Mouse (Mus musculus): ENCODE data around the gene Lyrm4. TPM values are rescaled to one million over a fixed set of nuclear protein-coding genes. Genes with fewer than 3 reads are reported as not detected.

The Lyrm4 gene
- total RNA-seq, 1 experiment: 7.5 TPM

- no peak overlapping the region for H3K4me3 ChIP-seq (ENCODE audit: insufficient read depth in 1 of 2, low read depth in 1 of 2, low read length in 2 of 2, poor library complexity in 1 of 2, severe bottlenecking in 1 of 2)
- DNase-seq (ENCODE audit: low read depth, low spot score): no peak
- no peak for TF ChIP-seq CHD2 (IDR thresholded peaks at IDR 0.05; ENCODE audit: low read depth, low read length)
- no peak for TF ChIP-seq ZC3H11A (IDR thresholded peaks at IDR 0.05; ENCODE audit: borderline replicate concordance, low read depth, low read length)
- TF ChIP-seq HCFC1 (IDR thresholded peaks at IDR 0.05; ENCODE audit: borderline replicate concordance, insufficient read depth, low read length): no peak
- no peak for TF ChIP-seq MAFK (IDR thresholded peaks at IDR 0.05; ENCODE audit: insufficient read depth, low read depth, low read length)
- no peak for TF ChIP-seq ZNF384 (IDR thresholded peaks at IDR 0.05; ENCODE audit: low read depth, low read length)
- H3K9me3 ChIP-seq (ENCODE audit: control insufficient read depth, insufficient read depth, low read depth, low read length): no peaks in the 10 kb centered on the region
- H3K27ac ChIP-seq (ENCODE audit: insufficient read depth, low read depth, low read length, poor library complexity, severe bottlenecking): no peak overlapping the region
- no peaks in the 10 kb centered on the region for H3K36me3 ChIP-seq (ENCODE audit: control insufficient read depth, insufficient read depth, low read length, poor library complexity, severe bottlenecking)
- in situ Hi-C loops (cut with MboI; ENCODE audit: low sequenced_read_pairs in 2 of 2, unreplicated experiment in 2 of 2): no loop called here
- no peaks in the 10 kb centered on the region; a peak in 1 of 4 replicates for H3K4me1 ChIP-seq (ENCODE audit: control insufficient read depth in 2 of 2, insufficient read depth in 2 of 2, low read length in 2 of 2, poor library complexity in 1 of 2)
- no peak overlapping the region for H3K9ac ChIP-seq (ENCODE audit: insufficient read depth, low read depth, low read length, poor library complexity, severe bottlenecking)
These were observed 4.1 kb downstream of the Lyrm4 start for GRCm38 (mm10) chr13:36113181-36113580.

- Histone ChIP-seq H3K9ac (ENCODE audit: insufficient read depth, low read depth, low read length, poor library complexity, severe bottlenecking) (no peak overlapping the region), H3K4me3 (ENCODE audit: insufficient read depth in 1 of 2, low read depth in 1 of 2, low read length in 2 of 2, poor library complexity in 1 of 2, severe bottlenecking in 1 of 2) (no peak overlapping the region), H3K27ac (ENCODE audit: insufficient read depth, low read depth, low read length, poor library complexity, severe bottlenecking) (no peak overlapping the region), H3K36me3 (ENCODE audit: control insufficient read depth, insufficient read depth, low read length, poor library complexity, severe bottlenecking) (no peaks in the 10 kb centered on the region), H3K9me3 (ENCODE audit: control insufficient read depth, insufficient read depth, low read depth, low read length) (no peaks in the 10 kb centered on the region), H3K4me1 (ENCODE audit: control insufficient read depth in 2 of 2, insufficient read depth in 2 of 2, low read length in 2 of 2, poor library complexity in 1 of 2) (0 out of 4 replicates have a peak, but pooled peaks cover 0 to 2% of the 10 kb centered on the region in 2 experiments)
- DNase-seq (ENCODE audit: low read depth, low spot score): no peak
- in situ Hi-C loops (cut with MboI; ENCODE audit: low sequenced_read_pairs in 2 of 2, unreplicated experiment in 2 of 2): no loop called here
- TF ChIP-seq HCFC1 (IDR thresholded peaks at IDR 0.05; ENCODE audit: borderline replicate concordance, insufficient read depth, low read length) (no peak), CHD2 (IDR thresholded peaks at IDR 0.05; ENCODE audit: low read depth, low read length) (no peak), ZNF384 (IDR thresholded peaks at IDR 0.05; ENCODE audit: low read depth, low read length) (no peak), ZC3H11A (IDR thresholded peaks at IDR 0.05; ENCODE audit: borderline replicate concordance, low read depth, low read length) (no peak), MAFK (IDR thresholded peaks at IDR 0.05; ENCODE audit: insufficient read depth, low read depth, low read length) (no peak)
These were observed 6.0 kb downstream of the Lyrm4 start for GRCm38 (mm10) chr13:36111331-36111730.

GRCm38 (mm10) chr13:36108528-36108927 lies 8.8 kb downstream of the Lyrm4 start:
- no peak overlapping the region for H3K27ac ChIP-seq (ENCODE audit: insufficient read depth, low read depth, low read length, poor library complexity, severe bottlenecking)
- H3K36me3 ChIP-seq (ENCODE audit: control insufficient read depth, insufficient read depth, low read length, poor library complexity, severe bottlenecking): no peaks in the 10 kb centered on the region
- H3K4me1 ChIP-seq (ENCODE audit: control insufficient read depth in 2 of 2, insufficient read depth in 2 of 2, low read length in 2 of 2, poor library complexity in 1 of 2): 0 out of 4 replicates have a peak, but pooled peaks cover 0 to 2% of the 10 kb centered on the region in 2 experiments
- no peak overlapping the region for H3K9ac ChIP-seq (ENCODE audit: insufficient read depth, low read depth, low read length, poor library complexity, severe bottlenecking)
- in situ Hi-C loops (cut with MboI; ENCODE audit: low sequenced_read_pairs in 2 of 2, unreplicated experiment in 2 of 2): no loop called here
- H3K4me3 ChIP-seq (ENCODE audit: insufficient read depth in 1 of 2, low read depth in 1 of 2, low read length in 2 of 2, poor library complexity in 1 of 2, severe bottlenecking in 1 of 2): no peak overlapping the region
- DNase-seq (ENCODE audit: low read depth, low spot score): no peak
- no peaks in the 10 kb centered on the region for H3K9me3 ChIP-seq (ENCODE audit: control insufficient read depth, insufficient read depth, low read depth, low read length)
- TF ChIP-seq ZC3H11A (IDR thresholded peaks at IDR 0.05; ENCODE audit: borderline replicate concordance, low read depth, low read length) (no peak), HCFC1 (IDR thresholded peaks at IDR 0.05; ENCODE audit: borderline replicate concordance, insufficient read depth, low read length) (no peak), ZNF384 (IDR thresholded peaks at IDR 0.05; ENCODE audit: low read depth, low read length) (no peak)

- 0 out of 4 replicates have a peak, but pooled peaks cover 0 to 2% of the 10 kb centered on the region in 2 experiments for H3K4me1 ChIP-seq (ENCODE audit: control insufficient read depth in 2 of 2, insufficient read depth in 2 of 2, low read length in 2 of 2, poor library complexity in 1 of 2)
- no peaks in the 10 kb centered on the region for H3K9me3 ChIP-seq (ENCODE audit: control insufficient read depth, insufficient read depth, low read depth, low read length)
- H3K9ac ChIP-seq (ENCODE audit: insufficient read depth, low read depth, low read length, poor library complexity, severe bottlenecking): no peak overlapping the region
- DNase-seq (ENCODE audit: low read depth, low spot score): no peak
- in situ Hi-C loops (cut with MboI; ENCODE audit: low sequenced_read_pairs in 2 of 2, unreplicated experiment in 2 of 2): no loop called here
- H3K36me3 ChIP-seq (ENCODE audit: control insufficient read depth, insufficient read depth, low read length, poor library complexity, severe bottlenecking): no peaks in the 10 kb centered on the region
- H3K27ac ChIP-seq (ENCODE audit: insufficient read depth, low read depth, low read length, poor library complexity, severe bottlenecking): no peak overlapping the region
- no peak overlapping the region for H3K4me3 ChIP-seq (ENCODE audit: insufficient read depth in 1 of 2, low read depth in 1 of 2, low read length in 2 of 2, poor library complexity in 1 of 2, severe bottlenecking in 1 of 2)
- TF ChIP-seq ZNF384 (IDR thresholded peaks at IDR 0.05; ENCODE audit: low read depth, low read length) (no peak), HCFC1 (IDR thresholded peaks at IDR 0.05; ENCODE audit: borderline replicate concordance, insufficient read depth, low read length) (no peak), ZC3H11A (IDR thresholded peaks at IDR 0.05; ENCODE audit: borderline replicate concordance, low read depth, low read length) (no peak), CHD2 (IDR thresholded peaks at IDR 0.05; ENCODE audit: low read depth, low read length) (no peak), MAFK (IDR thresholded peaks at IDR 0.05; ENCODE audit: insufficient read depth, low read depth, low read length) (no peak)
These were observed 11.7 kb downstream of the Lyrm4 start for GRCm38 (mm10) chr13:36105591-36105990.
